Mouse (Mus musculus): ENCODE measurements at regions not wholly inside any gene's neighbourhood (a gene's known extent, or its start where the extent isn't known, plus 50 kb on each side); places are given as distances from the start of the nearest gene placed in this dataset.

DNA sequence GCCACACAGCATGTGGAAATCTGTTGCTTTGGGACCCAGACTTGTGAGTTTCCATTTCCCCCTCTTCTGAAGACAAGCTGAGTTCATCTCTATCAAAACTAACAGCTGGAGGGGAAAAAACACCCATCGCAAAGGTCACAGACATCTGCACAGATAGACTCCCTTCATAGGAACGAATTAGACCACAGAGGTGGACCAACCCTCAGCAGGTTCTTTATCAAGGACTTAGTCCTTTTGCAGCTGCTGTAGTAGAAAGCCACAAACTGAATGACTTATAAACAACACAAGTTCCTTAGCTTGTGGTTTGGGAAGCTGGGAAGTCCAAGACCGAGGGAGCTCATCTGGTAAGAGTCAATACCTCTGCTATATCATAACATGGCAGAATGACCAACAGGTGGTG is 54.7 kb upstream of the Spdye4c start:
- no peak for DNase-seq (ENCODE audit: low spot score)

DNA sequence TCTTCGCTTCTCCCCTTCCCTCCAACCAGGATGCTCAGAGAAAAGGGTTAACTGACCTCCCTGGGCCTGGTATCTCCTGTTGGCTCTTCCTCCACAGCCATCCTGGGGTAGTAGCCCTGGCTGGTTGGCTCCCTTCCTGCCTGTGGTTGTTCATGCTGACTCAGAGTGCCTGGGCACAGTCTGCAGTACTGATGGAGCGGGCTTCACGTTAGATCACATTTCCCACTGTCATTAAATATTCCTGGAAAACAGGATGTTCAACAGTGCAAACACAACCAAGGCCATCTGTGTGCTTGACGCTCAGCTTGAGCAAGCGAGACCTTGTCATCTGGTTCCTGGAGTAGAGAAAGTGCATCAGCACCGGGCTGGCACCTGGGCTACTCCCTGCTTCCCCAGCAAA is 53.6 kb upstream of the Spdye4c start:
- no peak for DNase-seq (ENCODE audit: low spot score)

DNA sequence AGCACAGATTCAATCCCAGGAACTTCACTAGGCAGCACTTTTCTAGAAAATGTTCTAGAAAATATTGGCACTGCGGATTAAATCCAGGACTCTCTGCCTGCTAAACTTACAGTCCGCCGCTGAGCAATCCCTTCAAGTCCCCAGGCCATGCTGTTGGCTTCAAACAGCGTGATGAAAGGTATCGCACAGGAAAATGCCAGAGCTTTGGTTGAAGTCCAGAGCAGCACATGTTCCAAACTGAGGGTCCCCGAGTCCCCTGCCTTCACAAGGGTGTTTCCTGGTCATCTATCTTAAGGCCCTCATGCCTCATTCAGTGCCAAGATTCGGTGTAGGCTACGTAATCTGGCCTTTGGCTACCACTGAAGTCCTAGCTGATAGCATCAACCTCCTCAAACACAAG is 52.3 kb upstream of the Spdye4c start:
- no peak for DNase-seq (ENCODE audit: low spot score)
